Mouse (Mus musculus): ENCODE measurements around the gene Katnb1.

The Katnb1 gene

DNA sequence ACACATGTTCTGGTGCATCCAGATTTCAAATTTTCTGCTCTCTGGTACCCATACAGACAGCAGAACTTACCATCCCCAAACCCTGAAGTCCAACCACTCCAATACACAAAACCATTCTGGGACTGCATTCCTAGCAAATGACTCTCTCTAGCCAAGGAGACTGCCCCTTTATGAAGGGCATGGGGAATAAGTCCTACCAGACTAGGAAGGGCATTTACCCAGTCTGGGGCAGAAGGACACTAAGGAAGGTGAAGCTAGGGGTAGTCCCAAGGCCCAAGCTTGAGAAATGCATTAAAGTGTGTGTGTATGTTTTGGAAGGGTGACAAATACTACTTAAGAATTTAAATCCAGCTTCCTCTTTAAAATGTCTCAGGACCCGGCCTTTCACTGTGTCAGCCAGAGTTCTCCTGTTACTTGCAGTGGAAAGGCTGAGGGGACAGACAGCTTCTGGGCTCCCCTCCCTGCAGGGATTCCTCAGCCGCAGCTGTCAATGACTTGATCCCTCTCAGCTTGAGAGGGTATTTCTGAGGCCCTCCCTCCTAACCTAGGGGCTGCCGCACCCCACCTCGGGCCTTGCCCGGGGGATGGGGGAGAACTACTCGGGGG is 60.6 kb downstream of the Katnb1 start:
- peak; percentile 60 for DNase-seq

- DNase-seq, result peak; percentile 87
Observed at GRCm38 (mm10) chr8:95142075-95142831, 61.3 kb downstream of the Katnb1 start.

- peak; percentile 59 for DNase-seq
Observed at GRCm38 (mm10) chr8:95142985-95143804, 62.2 kb downstream of the Katnb1 start.

- peak; percentile 21 for DNase-seq
Observed at GRCm38 (mm10) chr8:95143805-95144630, 63.0 kb downstream of the Katnb1 start.

- no peak for DNase-seq
Observed at GRCm38 (mm10) chr8:95144631-95145015, 63.6 kb downstream of the Katnb1 start.

GRCm38 (mm10) chr8:95146044-95146745 is 65.2 kb downstream of the Katnb1 start:
- peak; percentile 36 for DNase-seq

DNA sequence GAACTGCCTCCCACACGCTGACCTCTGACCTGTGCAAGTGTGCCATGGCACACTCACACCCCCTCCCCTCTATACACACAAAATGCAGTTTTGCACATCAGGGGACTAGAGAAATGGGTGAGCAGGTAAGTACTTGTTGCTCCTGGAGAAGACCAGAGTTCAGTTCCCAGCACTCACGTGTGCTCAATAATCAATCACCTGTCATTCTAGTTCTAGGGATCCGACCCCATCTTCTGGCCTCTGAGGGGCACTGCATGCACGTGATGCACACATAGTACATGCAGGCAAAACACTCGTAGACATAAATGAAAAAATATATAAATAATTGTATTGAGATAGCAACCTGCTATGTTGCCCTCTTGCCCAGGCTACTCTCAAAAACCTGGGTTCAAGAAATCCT is 65.9 kb downstream of the Katnb1 start:
- no peak for DNase-seq

- DNase-seq, result no peak
Observed at GRCm38 (mm10) chr8:95149426-95149825, 68.4 kb downstream of the Katnb1 start.

DNA sequence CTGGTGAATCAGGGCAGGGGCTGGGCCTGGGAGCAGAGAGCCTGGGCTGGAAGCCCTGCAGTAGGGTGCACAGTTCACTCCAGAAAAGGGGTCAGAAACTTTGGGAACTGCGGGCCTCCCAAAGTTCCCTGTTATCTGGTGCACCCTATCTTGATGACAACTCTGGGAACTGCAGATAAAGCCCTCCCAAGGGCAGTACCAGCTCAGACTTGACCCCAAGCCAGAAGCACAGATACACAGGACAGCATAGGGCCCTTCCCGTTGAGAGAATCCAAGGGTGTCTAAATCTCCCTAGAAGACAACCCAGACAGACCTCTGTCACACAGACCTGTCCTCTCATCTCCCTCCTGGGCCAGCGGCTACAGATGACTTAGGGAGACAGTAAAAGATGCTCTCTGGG is 69.6 kb downstream of the Katnb1 start:
- DNase-seq, result no peak
